Comparison of ENCODE assay signal across 10 mouse cellular contexts in genomic region chr4:152028456-152028855, GRCm38 (mm10). TPM values are rescaled to one million over a fixed set of nuclear protein-coding genes. Genes with fewer than 3 reads are reported as not detected.
DNase-seq lines count a peak whose midpoint lies in the region; ATAC-seq and TF ChIP-seq lines count a peak whose summit lies in the region.
"Had no signal": no experiment of that assay in that cellular context is flagged by ENCODE, and none has a peak within 500 bp of the region (broad histone marks: within the 10 kb centered on the region; RNA-seq: fewer than 3 reads in every experiment).

No protein-coding gene starts in this region.

- ATAC-seq in heart, postnatal 0 days (ENCODE audit: insufficient read depth, low read depth), result no peak
- ATAC-seq in embryonic facial prominence, embryonic 11.5 days (replicated peaks; ENCODE audit: insufficient number of reproducible peaks, low FRiP score, low TSS enrichment, low read depth), result no peak
- ATAC-seq in hindbrain, embryonic 16.5 days, result no peak
- ATAC-seq in midbrain, embryonic 15.5 days (replicated peaks), result no peak

- no peak overlapping the region for H3K27ac ChIP-seq in heart, postnatal 0 days (ENCODE audit: low read depth)
- H3K27ac ChIP-seq in embryonic facial prominence, embryonic 11.5 days (replicated peaks; ENCODE audit: low read depth, low read length), result no peak overlapping the region
- no peak overlapping the region for H3K27ac ChIP-seq in hindbrain, embryonic 16.5 days (ENCODE audit: low read depth, low read length)
- peak overlapping the region; percentile 76; the same call in 1 of the 2 replicates for H3K27ac ChIP-seq in midbrain, embryonic 15.5 days

- H3K9me3 ChIP-seq in heart, postnatal 0 days (replicated peaks; ENCODE audit: control insufficient read depth, low read length), result no peaks in the 10 kb centered on the region
- H3K9me3 ChIP-seq in embryonic facial prominence, embryonic 11.5 days (replicated peaks; ENCODE audit: control insufficient read depth, low read length), result no peaks in the 10 kb centered on the region
- no peaks in the 10 kb centered on the region for H3K9me3 ChIP-seq in hindbrain, embryonic 16.5 days (ENCODE audit: control insufficient read depth, low read length)
- no peaks in the 10 kb centered on the region for H3K9me3 ChIP-seq in midbrain, embryonic 15.5 days

- no peaks in the 10 kb centered on the region for H3K27me3 ChIP-seq in heart, postnatal 0 days (ENCODE audit: control insufficient read depth, insufficient read depth, low read length)
- no peaks in the 10 kb centered on the region for H3K27me3 ChIP-seq in embryonic facial prominence, embryonic 11.5 days (ENCODE audit: control insufficient read depth, insufficient read depth, low read length)
- H3K27me3 ChIP-seq in hindbrain, embryonic 16.5 days (replicated peaks; ENCODE audit: control insufficient read depth, insufficient read depth, low read length), result peaks cover 2% of the 10 kb centered on the region; the same call in 1 of the 2 replicates
- H3K27me3 ChIP-seq in midbrain, embryonic 15.5 days (replicated peaks), result 0 out of 2 replicates have a peak, but pooled peaks cover 4% of the 10 kb centered on the region

- no peak for TF ChIP-seq CTCF in heart, postnatal 0 days (IDR thresholded peaks at IDR 0.05; ENCODE audit: low read depth)

- 57% methylated on average over 15 of the region's 15 CpGs for WGBS in heart, postnatal 0 days
- 68% methylated on average over 15 of the region's 15 CpGs for WGBS in embryonic facial prominence, embryonic 11.5 days
- WGBS in hindbrain, embryonic 16.5 days, result 53% methylated on average over 15 of the region's 15 CpGs
- 61% methylated on average over 15 of the region's 15 CpGs for WGBS in midbrain, embryonic 15.5 days

- no peak overlapping the region; the same call in 1 of the 2 replicates for H3K9ac ChIP-seq in heart, postnatal 0 days (replicated peaks; ENCODE audit: low read depth, low read length)
- H3K9ac ChIP-seq in embryonic facial prominence, embryonic 11.5 days (replicated peaks; ENCODE audit: low read length), result no peak overlapping the region; the same call in 1 of the 2 replicates
- H3K9ac ChIP-seq in hindbrain, embryonic 16.5 days (ENCODE audit: low read depth, low read length), result peak overlapping the region; percentile 75
- H3K9ac ChIP-seq in midbrain, embryonic 15.5 days, result peak overlapping the region; percentile 72

- no peak for TF ChIP-seq EP300 in heart, postnatal 0 days (IDR thresholded peaks at IDR 0.05; ENCODE audit: low read depth)

- 0 out of 2 replicates have a peak overlapping the region, but pooled peaks have one; percentile 84 for H3K4me2 ChIP-seq in heart, postnatal 0 days (ENCODE audit: low read depth, low read length)
- peak overlapping the region; percentile 79 for H3K4me2 ChIP-seq in embryonic facial prominence, embryonic 11.5 days (ENCODE audit: low read depth, low read length)
- peak overlapping the region; percentile 97 for H3K4me2 ChIP-seq in hindbrain, embryonic 16.5 days (ENCODE audit: low read length)
- H3K4me2 ChIP-seq in midbrain, embryonic 15.5 days, result peak overlapping the region; percentile 80

- H3K36me3 ChIP-seq in heart, postnatal 0 days (replicated peaks; ENCODE audit: control insufficient read depth, insufficient read depth, low read length), result peaks cover 11% of the 10 kb centered on the region
- H3K36me3 ChIP-seq in embryonic facial prominence, embryonic 11.5 days (replicated peaks; ENCODE audit: control insufficient read depth, insufficient read depth, low read depth, low read length), result no peaks in the 10 kb centered on the region; the same call in 1 of the 2 replicates
- H3K36me3 ChIP-seq in hindbrain, embryonic 16.5 days (ENCODE audit: control insufficient read depth, insufficient read depth, low read length), result 0 out of 2 replicates have a peak, but pooled peaks cover 2% of the 10 kb centered on the region
- H3K36me3 ChIP-seq in midbrain, embryonic 15.5 days (replicated peaks), result 0 out of 2 replicates have a peak, but pooled peaks cover 2% of the 10 kb centered on the region

- 0 out of 2 replicates have a peak overlapping the region, but pooled peaks have one; percentile 75 for H3K4me3 ChIP-seq in heart, postnatal 0 days (ENCODE audit: low read depth, low read length)
- peak overlapping the region; percentile 61 for H3K4me3 ChIP-seq in embryonic facial prominence, embryonic 11.5 days (ENCODE audit: low read depth, low read length)
- peak overlapping the region; percentile 75 for H3K4me3 ChIP-seq in hindbrain, embryonic 16.5 days (ENCODE audit: low read length)
- H3K4me3 ChIP-seq in midbrain, embryonic 15.5 days, result peak overlapping the region; percentile 70

- DNase-seq in heart, postnatal 0 days (ENCODE audit: low spot score), result no peak
- no peak for DNase-seq in heart, postnatal 4 days
- DNase-seq in embryonic facial prominence, embryonic 11.5 days (ENCODE audit: low spot score), result no peak
- DNase-seq in thymus, postnatal 14 days, result no peak
- DNase-seq in right cerebral cortex, postnatal 25 days, result no peak
- DNase-seq in cerebellum, postnatal 10 days, result no peak
- DNase-seq: cerebellum, adult 8-10 months; kidney, adult 9 months had no signal

- peaks cover 22% of the 10 kb centered on the region for H3K4me1 ChIP-seq in heart, postnatal 0 days (ENCODE audit: control insufficient read depth, insufficient read depth)
- H3K4me1 ChIP-seq in embryonic facial prominence, embryonic 11.5 days (ENCODE audit: control insufficient read depth, insufficient read depth, low read length), result peaks cover 9% of the 10 kb centered on the region
- peaks cover 45% of the 10 kb centered on the region for H3K4me1 ChIP-seq in hindbrain, embryonic 16.5 days (ENCODE audit: control insufficient read depth, insufficient read depth, low read depth, low read length)
- H3K4me1 ChIP-seq in midbrain, embryonic 15.5 days, result peaks cover 51% of the 10 kb centered on the region

RNA-seq across cellular contexts. Expression of gene Zbtb48, which starts 1.0 kb away (rescaled TPM):
- total RNA-seq in heart, postnatal 0 days (2014; rRNA removed; ENCODE audit: low replicate concordance), result 1.7 and 11.3 TPM in 2 replicates
- 6.5 and 9.0 TPM in 2 replicates for polyA plus RNA-seq in heart, postnatal 0 days (2015; fragmentation: Nextera tagmentation; extraction: Ambion mirVana)
- total RNA-seq in heart, postnatal 4 days (2021), result 10 to 100 TPM; 10.5 to 11.1 TPM
- polyA plus RNA-seq in embryonic facial prominence, embryonic 11.5 days (2014; fragmentation: Nextera tagmentation; extraction: Ambion mirVana), result 21.1 and 21.5 TPM in 2 replicates
- 18.1 and 20.9 TPM in 2 replicates for polyA plus RNA-seq in hindbrain, embryonic 16.5 days (2015; fragmentation: Nextera tagmentation; extraction: Ambion mirVana)
- polyA plus RNA-seq in midbrain, embryonic 15.5 days (2015; fragmentation: Nextera tagmentation; extraction: Ambion mirVana), result 22.1 and 23.9 TPM in 2 replicates

RNA-seq across cellular contexts. Expression of gene Tas1r1, which starts 9.9 kb away (rescaled TPM):
- not detected in 2 replicates for total RNA-seq in heart, postnatal 0 days (2014; rRNA removed; ENCODE audit: low replicate concordance)
- 0.07 and 0.08 TPM in 2 replicates for polyA plus RNA-seq in heart, postnatal 0 days (2015; fragmentation: Nextera tagmentation; extraction: Ambion mirVana)
- total RNA-seq in heart, postnatal 4 days (2021), result under 1 TPM; 0.10 to 0.11 TPM
- 0.25 and 0.55 TPM in 2 replicates for polyA plus RNA-seq in embryonic facial prominence, embryonic 11.5 days (2014; fragmentation: Nextera tagmentation; extraction: Ambion mirVana)
- 1.9 and 2.0 TPM in 2 replicates for polyA plus RNA-seq in hindbrain, embryonic 16.5 days (2015; fragmentation: Nextera tagmentation; extraction: Ambion mirVana)
- 1.5 and 1.6 TPM in 2 replicates for polyA plus RNA-seq in midbrain, embryonic 15.5 days (2015; fragmentation: Nextera tagmentation; extraction: Ambion mirVana)

RNA-seq across cellular contexts. Expression of gene Nol9, which starts 10.7 kb away (rescaled TPM):
- 8.0 and 13.9 TPM in 2 replicates for total RNA-seq in heart, postnatal 0 days (2014; rRNA removed; ENCODE audit: low replicate concordance)
- 7.5 and 7.8 TPM in 2 replicates for polyA plus RNA-seq in heart, postnatal 0 days (2015; fragmentation: Nextera tagmentation; extraction: Ambion mirVana)
- 10 to 100 TPM; 11.1 to 13.2 TPM for total RNA-seq in heart, postnatal 4 days (2021)
- polyA plus RNA-seq in embryonic facial prominence, embryonic 11.5 days (2014; fragmentation: Nextera tagmentation; extraction: Ambion mirVana), result 28.3 and 31.4 TPM in 2 replicates
- 18.7 and 23.0 TPM in 2 replicates for polyA plus RNA-seq in hindbrain, embryonic 16.5 days (2015; fragmentation: Nextera tagmentation; extraction: Ambion mirVana)
- 25.4 and 27.4 TPM in 2 replicates for polyA plus RNA-seq in midbrain, embryonic 15.5 days (2015; fragmentation: Nextera tagmentation; extraction: Ambion mirVana)

RNA-seq across cellular contexts. Expression of gene Klhl21, which starts 19.9 kb away (rescaled TPM):
- 56.5 and 70.4 TPM in 2 replicates for total RNA-seq in heart, postnatal 0 days (2014; rRNA removed; ENCODE audit: low replicate concordance)
- 24.7 and 31.8 TPM in 2 replicates for polyA plus RNA-seq in heart, postnatal 0 days (2015; fragmentation: Nextera tagmentation; extraction: Ambion mirVana)
- 10 to 100 TPM; 42.3 to 49.2 TPM for total RNA-seq in heart, postnatal 4 days (2021)
- 3.2 TPM in 2 replicates for polyA plus RNA-seq in embryonic facial prominence, embryonic 11.5 days (2014; fragmentation: Nextera tagmentation; extraction: Ambion mirVana)
- polyA plus RNA-seq in hindbrain, embryonic 16.5 days (2015; fragmentation: Nextera tagmentation; extraction: Ambion mirVana), result 4.7 and 5.0 TPM in 2 replicates
- 3.6 and 4.0 TPM in 2 replicates for polyA plus RNA-seq in midbrain, embryonic 15.5 days (2015; fragmentation: Nextera tagmentation; extraction: Ambion mirVana)

RNA-seq across cellular contexts. Expression of gene Phf13, which starts 32.4 kb away (rescaled TPM):
- 8.0 and 10.7 TPM in 2 replicates for total RNA-seq in heart, postnatal 0 days (2014; rRNA removed; ENCODE audit: low replicate concordance)
- 8.4 and 9.3 TPM in 2 replicates for polyA plus RNA-seq in heart, postnatal 0 days (2015; fragmentation: Nextera tagmentation; extraction: Ambion mirVana)
- 10 to 100 TPM; 14.8 to 15.3 TPM for total RNA-seq in heart, postnatal 4 days (2021)
- polyA plus RNA-seq in embryonic facial prominence, embryonic 11.5 days (2014; fragmentation: Nextera tagmentation; extraction: Ambion mirVana), result 23.1 and 25.8 TPM in 2 replicates
- polyA plus RNA-seq in hindbrain, embryonic 16.5 days (2015; fragmentation: Nextera tagmentation; extraction: Ambion mirVana), result 21.3 and 24.8 TPM in 2 replicates
- polyA plus RNA-seq in midbrain, embryonic 15.5 days (2015; fragmentation: Nextera tagmentation; extraction: Ambion mirVana), result 22.5 and 22.7 TPM in 2 replicates

Comparison
In these comparisons a context has a peak if more than half of its experiments do, and no peak if none do; other contexts are left out.
1. H3K9ac ChIP-seq: peak in hindbrain, embryonic 16.5 days (single experiment) and midbrain, embryonic 15.5 days (single experiment); none in heart, postnatal 0 days (single experiment) and embryonic facial prominence, embryonic 11.5 days (single experiment).
2. Peak in every context shown above with its lines, with median percentiles within 50 percentile points of each other: H3K4me2 ChIP-seq and H3K4me3 ChIP-seq.